ENCODE assay signal across 10 mouse cellular contexts in genomic region chr5:122402772-122403171, GRCm38 (mm10). TPM values are rescaled to one million over a fixed set of nuclear protein-coding genes. Genes with fewer than 3 reads are reported as not detected.
DNase-seq lines count a peak whose midpoint lies in the region; ATAC-seq and TF ChIP-seq lines count a peak whose summit lies in the region.
"Had no signal": no experiment of that assay in that cellular context is flagged by ENCODE, and none has a peak within 500 bp of the region (broad histone marks: within the 10 kb centered on the region; RNA-seq: fewer than 3 reads in every experiment).

No protein-coding gene starts in this region.

- H3K36me3 ChIP-seq in heart, embryonic 11.5 days (ENCODE audit: control insufficient read depth, insufficient read depth, low read length), result peaks cover 32% of the 10 kb centered on the region
- peaks cover 67% of the 10 kb centered on the region for H3K36me3 ChIP-seq in C2C12 (ENCODE audit: control insufficient read depth, insufficient read depth)

- no peaks in the 10 kb centered on the region for H3K9me3 ChIP-seq in heart, embryonic 11.5 days (replicated peaks; ENCODE audit: control insufficient read depth, low read length)
- H3K9me3 ChIP-seq: megakaryocyte, embryonic 14.5 days had no signal

- ATAC-seq in heart, embryonic 11.5 days (replicated peaks; ENCODE audit: insufficient number of reproducible peaks, low FRiP score, low TSS enrichment), result no peak
- ATAC-seq: intestine, embryonic 16.5 days had no signal

- DNase-seq in heart, adult 11 months, result peak; percentile 99
- peak; percentile 39 for DNase-seq in gastrocnemius, postnatal 14 days
- peak; percentile 63 to 84 for DNase-seq in left cerebral cortex, postnatal 14 days (ENCODE audit: low spot score in 2 of 2)
- no peak for DNase-seq in embryo, embryonic 10 days (ENCODE audit: low spot score)
- DNase-seq in adrenal gland, adult 8-10 months, result no peak
- no peak for DNase-seq in B cell, adult 2 months

- no peak for TF ChIP-seq CTCF in C2C12 (IDR thresholded peaks at IDR 0.05; ENCODE audit: control insufficient read depth, insufficient read depth, insufficient read length)

- no peak overlapping the region for H3K4me2 ChIP-seq in heart, embryonic 11.5 days

- H3K9ac ChIP-seq in heart, embryonic 11.5 days (ENCODE audit: low read depth, low read length), result no peak overlapping the region

- H3K4me3 ChIP-seq in heart, embryonic 11.5 days (ENCODE audit: low read depth, low read length), result no peak overlapping the region
- H3K4me3 ChIP-seq in C2C12 (ENCODE audit: insufficient read depth, poor library complexity, severe bottlenecking), result no peak overlapping the region
- H3K4me3 ChIP-seq: megakaryocyte, embryonic 14.5 days had no signal

- H3K79me3 ChIP-seq in C2C12 (ENCODE audit: low read depth), result no peaks in the 10 kb centered on the region

- WGBS in heart, embryonic 11.5 days (ENCODE audit: insufficient replicate concordance), result 77% methylated on average over 5 of the region's 5 CpGs

- H3K4me1 ChIP-seq in heart, embryonic 11.5 days (ENCODE audit: control insufficient read depth, insufficient read depth, low read length), result peaks cover 5% of the 10 kb centered on the region; the same call in 1 of the 2 replicates

- peaks cover 8% of the 10 kb centered on the region for H3K79me2 ChIP-seq in C2C12 (ENCODE audit: control insufficient read depth, insufficient read depth)

- peak overlapping the region; percentile 8 for H3ac ChIP-seq in C2C12 (ENCODE audit: control insufficient read depth, insufficient read length, low read depth)

- H3K27me3 ChIP-seq in heart, embryonic 11.5 days (ENCODE audit: control insufficient read depth, insufficient read depth, low read length), result no peaks in the 10 kb centered on the region
- no peaks in the 10 kb centered on the region for H3K27me3 ChIP-seq in C2C12 (ENCODE audit: control insufficient read depth, insufficient read depth, insufficient read length)
- H3K27me3 ChIP-seq: megakaryocyte, embryonic 14.5 days had no signal

- intact Hi-C loops in gastrocnemius, postnatal 14 days (cut with DNase I; ENCODE audit: low total_unique reads), result loop anchor here (10.0 kb wide), 1 partner anchor 322 kb away; no protein-coding TSS in a partner anchor
- intact Hi-C loops in left cerebral cortex, postnatal 14 days (cut with DNase I), result loop anchor here (5.0 kb wide), 2 partner anchors 225 to 325 kb away; no protein-coding TSS in a partner anchor

- no peak overlapping the region for H3K27ac ChIP-seq in heart, embryonic 11.5 days (ENCODE audit: low read depth, low read length)

TF ChIP-seq in C2C12, 6 proteins besides CTCF, POLR2A, EP300 and RAD21:
- TF ChIP-seq MYOD1 (IDR thresholded peaks at IDR 0.05; ENCODE audit: control insufficient read depth, insufficient read length, low read depth) (no peak), MYOG (IDR thresholded peaks at IDR 0.05; ENCODE audit: control insufficient read depth, extremely low read depth, insufficient read length) (no peak), CEBPB (IDR thresholded peaks at IDR 0.05; ENCODE audit: low read depth) (no peak), USF1 (IDR thresholded peaks at IDR 0.05; ENCODE audit: low read depth) (no peak), FOSL1 (IDR thresholded peaks at IDR 0.05; ENCODE audit: insufficient read depth, low read length, poor library complexity, severe bottlenecking) (no peak), MAX (IDR thresholded peaks at IDR 0.05) (no peak)

RNA-seq across cellular contexts. Expression of gene Arpc3, which starts 11.1 kb away (rescaled TPM):
- polyA plus RNA-seq in heart, embryonic 11.5 days (2014; fragmentation: Nextera tagmentation; extraction: Ambion mirVana), result 39.3 and 81.8 TPM in 2 replicates
- polyA plus RNA-seq in C2C12 (2012; fragmentation: generic; extraction: Trizol), result 185 TPM
- 10 to 100 TPM; 68.8 to 72.9 TPM for total RNA-seq in gastrocnemius, postnatal 14 days (2021)
- 100 to 1,000 TPM; 250 to 273 TPM for total RNA-seq in left cerebral cortex, postnatal 14 days (2021)
- total RNA-seq in adrenal gland, adult 8-10 months (2022), result 100 to 1,000 TPM; 189 to 253 (median 205) TPM

RNA-seq across cellular contexts. Expression of gene Anapc7, which starts 18.7 kb away (rescaled TPM):
- 20.9 and 22.1 TPM in 2 replicates for polyA plus RNA-seq in heart, embryonic 11.5 days (2014; fragmentation: Nextera tagmentation; extraction: Ambion mirVana)
- 45.3 TPM for polyA plus RNA-seq in C2C12 (2012; fragmentation: generic; extraction: Trizol)
- total RNA-seq in gastrocnemius, postnatal 14 days (2021), result 10 to 100 TPM; 16.6 to 18.1 TPM
- total RNA-seq in left cerebral cortex, postnatal 14 days (2021), result 10 to 100 TPM; 29.5 to 31.2 TPM
- total RNA-seq in adrenal gland, adult 8-10 months (2022), result 10 to 100 TPM; 49.1 to 59.5 (median 55.4) TPM

RNA-seq across cellular contexts. Expression of gene Fam216a, which starts 30.6 kb away (rescaled TPM):
- polyA plus RNA-seq in heart, embryonic 11.5 days (2014; fragmentation: Nextera tagmentation; extraction: Ambion mirVana), result 67.4 TPM in 2 replicates
- polyA plus RNA-seq in C2C12 (2012; fragmentation: generic; extraction: Trizol), result 49.5 TPM
- 1 to 10 TPM; 7.6 to 7.8 TPM for total RNA-seq in gastrocnemius, postnatal 14 days (2021)
- 10 to 100 TPM; 74.2 to 77.6 TPM for total RNA-seq in left cerebral cortex, postnatal 14 days (2021)
- 10 to 100 TPM; 31.1 to 45.8 (median 38.8) TPM for total RNA-seq in adrenal gland, adult 8-10 months (2022)

RNA-seq across cellular contexts. Expression of gene Gpn3, which starts 31.1 kb away (rescaled TPM):
- polyA plus RNA-seq in heart, embryonic 11.5 days (2014; fragmentation: Nextera tagmentation; extraction: Ambion mirVana), result 63.1 and 67.2 TPM in 2 replicates
- 35.9 TPM for polyA plus RNA-seq in C2C12 (2012; fragmentation: generic; extraction: Trizol)
- 10 to 100 TPM; 20.0 to 26.6 TPM for total RNA-seq in gastrocnemius, postnatal 14 days (2021)
- 10 to 100 TPM; 23.4 to 25.7 TPM for total RNA-seq in left cerebral cortex, postnatal 14 days (2021)
- total RNA-seq in adrenal gland, adult 8-10 months (2022), result 10 to 100 TPM; 31.5 to 38.5 (median 35.0) TPM

RNA-seq across cellular contexts. Expression of gene Vps29, which starts 48.6 kb away (rescaled TPM):
- 241 and 245 TPM in 2 replicates for polyA plus RNA-seq in heart, embryonic 11.5 days (2014; fragmentation: Nextera tagmentation; extraction: Ambion mirVana)
- polyA plus RNA-seq in C2C12 (2012; fragmentation: generic; extraction: Trizol), result 148 TPM
- 10 to 100 TPM; 48.9 to 50.1 TPM for total RNA-seq in gastrocnemius, postnatal 14 days (2021)
- 100 to 1,000 TPM; 200 to 203 TPM for total RNA-seq in left cerebral cortex, postnatal 14 days (2021)
- total RNA-seq in adrenal gland, adult 8-10 months (2022), result 100 to 1,000 TPM; 147 to 170 (median 156) TPM

Comparison
In these comparisons a context has a peak if more than half of its experiments do, and no peak if none do; other contexts are left out.
1. DNase-seq: peak in heart, adult 11 months (single experiment), gastrocnemius, postnatal 14 days (single experiment) and left cerebral cortex, postnatal 14 days (2 of 2); none in embryo, embryonic 10 days (single experiment), adrenal gland, adult 8-10 months (single experiment) and B cell, adult 2 months (0 of 2).